Mouse (Mus musculus): ENCODE results near the gene Trmt13.

DNA sequence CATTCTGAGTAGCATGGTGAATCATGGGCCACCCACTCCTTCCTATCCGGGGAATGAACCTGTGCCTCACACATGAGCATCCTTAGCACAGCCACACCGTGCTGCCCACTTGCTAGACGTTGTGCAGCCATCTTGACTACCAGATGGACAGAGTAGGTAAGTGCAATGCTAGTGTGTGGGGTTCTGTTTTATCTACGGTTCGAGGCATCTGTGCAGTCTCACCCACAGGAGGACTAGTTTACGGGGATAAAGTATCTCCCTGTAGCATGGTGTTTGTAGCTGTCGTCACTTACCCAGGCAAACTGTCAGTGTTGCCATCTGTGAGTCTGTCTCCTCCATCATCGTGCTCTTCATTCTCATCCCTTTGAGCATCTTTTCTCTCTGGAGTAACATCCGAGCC lies 32.2 kb downstream of the Trmt13 start:
- no peak for TF ChIP-seq CTCF (IDR thresholded peaks at IDR 0.05; ENCODE audit: low read depth)
- no peak for TF ChIP-seq EP300 (optimal IDR thresholded peaks at IDR 0.05)

Data from stomach, postnatal 0 days (tissue).